Mouse (Mus musculus) liver, embryonic 14.5 days (tissue): Measurements from ENCODE around the gene Gm867.

Experiments
- CTCF ChIP-seq: IDR thresholded peaks from 2 replicates; pipeline ENCODE4 v1.5.1; 2016; ENCODE audit warnings: antibody characterized with exemption, low read depth, control low read depth
- EP300 ChIP-seq: IDR thresholded peaks from 2 replicates; pipeline ENCODE4 v1.6.1; 2016; ENCODE audit warnings: antibody characterized with exemption, low read depth

- TF ChIP-seq CTCF (no peak), EP300 (no peak)
Measured at GRCm38 (mm10) chr10:75949053-75950045, 8.9 kb upstream of the Gm867 start.
